Mouse (Mus musculus) testis, adult 10 weeks (tissue): Measurements from ENCODE around the gene Gimap5. TPM values are rescaled to one million over a fixed set of nuclear protein-coding genes. Genes with fewer than 3 reads are reported as not detected.

Source experiments
- polyA plus RNA-seq: library from polyadenylated mRNA; stranded (reverse); fragments of 350-450 nt; fragmentation: Illumina TruSeq; extraction: RNeasy Lipid Tissue Mini Kit (QIAGEN cat#74804); gene quantifications from one replicate; pipeline ENCODE4 v1.2.3, GENCODE M21; 2014; ENCODE audit warnings: low read depth, low replicate concordance

Gene Gimap5
- polyA plus RNA-seq = 0.28 TPM

DNA sequence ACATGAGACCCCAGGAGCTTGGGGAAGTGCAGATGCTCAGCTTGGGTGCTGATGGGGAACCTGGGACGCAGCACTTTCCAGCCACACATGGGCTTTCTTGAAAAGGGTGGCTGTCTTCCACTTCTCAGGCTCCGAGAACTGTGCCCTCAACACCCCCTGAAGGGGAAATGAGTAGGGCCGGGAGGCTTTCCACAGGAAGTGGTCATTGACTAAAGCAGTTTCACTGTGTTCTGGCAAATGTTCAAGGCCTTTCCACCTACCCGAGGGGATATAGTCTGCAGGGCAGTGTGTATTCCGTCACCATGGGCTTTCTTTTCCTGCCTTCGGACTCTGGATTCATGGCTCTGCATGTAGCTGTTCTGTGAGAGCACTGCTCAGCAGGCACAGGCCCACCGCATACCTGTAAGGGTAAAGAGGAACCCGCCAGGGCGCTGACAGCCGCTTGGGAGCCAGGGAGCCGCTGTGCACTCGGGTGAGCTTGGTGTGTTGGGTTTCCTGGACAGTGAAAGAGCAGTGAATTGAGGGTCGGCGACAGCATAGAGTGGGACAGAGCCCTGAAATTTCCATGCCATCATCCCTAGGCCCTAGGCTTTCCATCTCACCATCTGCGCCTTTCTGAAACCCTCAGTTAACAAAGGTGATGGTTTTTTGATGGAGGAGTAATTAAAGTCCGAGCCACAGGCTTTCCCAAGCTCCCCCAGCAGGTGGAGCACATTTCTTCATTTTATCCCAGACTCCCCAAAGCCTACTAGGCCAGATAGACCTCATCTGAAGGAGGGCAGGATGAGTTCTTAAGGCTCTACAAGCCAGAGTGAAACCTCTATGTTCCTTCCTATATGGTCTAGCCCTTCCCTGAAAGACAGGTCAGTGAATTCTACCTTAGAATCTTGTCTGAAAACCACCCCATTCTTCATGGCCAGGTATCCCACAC lies at the start of gene Gimap5:
Gene Gimap5 (plus strand): TSS at position 239 of the 931 bp plus-strand sequence.

DNA sequence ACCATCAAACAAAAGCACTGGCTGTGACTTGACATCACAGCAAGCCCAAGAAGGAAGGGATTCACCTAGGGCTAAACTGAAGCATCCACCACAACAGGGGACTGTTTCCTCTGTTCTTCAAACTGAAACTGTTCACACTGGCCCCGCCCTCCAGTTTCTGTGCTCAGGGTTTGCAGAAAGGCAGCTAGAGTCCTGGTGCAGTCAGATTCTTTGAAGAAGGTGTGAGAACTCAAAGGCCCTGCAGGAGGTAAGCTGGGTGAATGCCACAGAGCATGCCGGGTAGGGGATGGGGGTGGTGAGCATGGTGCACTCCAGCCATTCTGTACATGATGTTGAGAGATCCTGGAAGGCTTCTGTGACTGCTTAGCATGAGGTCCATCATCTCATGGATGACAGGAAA lies 27.5 kb upstream of the Gimap5 start, which contains the start of the genes Gm28053 and Gimap7:
Gene Gm28053 (plus strand): TSS at position 153 of the 400 bp plus-strand sequence.
Gene Gimap7 (plus strand): TSS at position 167 of the 400 bp plus-strand sequence.

DNA sequence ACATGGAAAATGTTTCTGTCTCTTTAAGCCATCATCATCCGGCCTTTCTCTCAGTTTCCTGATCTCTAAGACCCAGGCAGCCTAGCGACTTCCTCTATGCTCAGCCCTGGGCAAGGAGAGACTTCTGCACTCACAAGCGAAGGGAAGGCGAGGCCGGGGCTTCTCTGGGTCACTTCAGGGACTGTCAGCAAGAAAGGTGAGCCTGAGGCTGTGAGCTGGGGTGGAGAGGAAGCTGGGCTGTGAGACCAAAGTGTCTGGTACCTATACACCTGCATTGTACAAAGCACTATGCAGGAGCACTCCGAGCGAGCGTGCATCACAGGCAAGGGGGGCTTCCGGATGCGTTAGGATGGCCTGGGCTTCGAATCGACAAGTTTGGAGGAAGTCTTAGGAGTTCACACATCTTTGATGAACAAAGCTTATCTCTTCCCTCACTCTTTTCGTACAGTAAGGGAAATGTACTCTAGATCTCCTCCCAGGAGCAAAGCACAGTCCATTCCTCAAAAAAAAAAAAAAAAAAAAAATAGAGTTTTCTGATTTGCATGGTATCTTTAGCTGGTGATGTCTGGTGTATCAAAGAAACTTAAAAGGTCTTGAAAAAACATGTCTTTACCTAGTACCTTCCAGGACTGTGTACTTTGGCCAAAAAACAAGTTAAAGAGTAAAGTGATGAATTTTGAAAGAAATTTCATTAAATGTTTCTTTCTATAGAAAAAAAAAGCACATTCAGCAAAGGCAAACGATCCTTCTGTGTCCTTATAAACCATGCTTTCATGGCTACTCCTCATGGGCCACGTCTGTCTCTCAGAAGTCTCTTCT lies 6.8 kb upstream of the Gimap5 start, which contains the start of gene Gimap1:
Gene Gimap1 (plus strand): TSS at position 94 of the 819 bp plus-strand sequence.

DNA sequence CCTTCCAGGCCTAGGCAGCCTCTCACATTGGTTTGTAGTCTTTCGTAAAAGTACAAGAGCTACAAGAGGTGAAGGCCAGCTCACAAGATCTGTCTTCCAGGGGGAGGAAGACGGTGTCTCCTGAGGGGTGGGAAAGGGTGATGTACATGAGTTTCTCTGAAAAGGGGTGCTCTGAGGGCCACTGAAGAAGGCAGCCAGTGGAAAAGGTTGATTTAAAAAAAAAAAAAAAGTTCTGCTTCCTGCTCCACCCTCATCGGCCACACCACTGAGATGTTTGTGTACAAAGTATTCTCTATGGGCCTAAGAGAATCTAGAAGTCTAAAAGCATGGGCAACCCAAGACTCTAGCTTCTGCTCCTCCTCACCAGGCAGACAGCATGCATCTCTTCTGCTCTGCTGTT lies 24.7 kb downstream of the Gimap5 start, which contains the start of gene Gimap3:
Gene Gimap3 (minus strand): TSS at position 156 of the 400 bp plus-strand sequence.

Other genes with a start within 250 kb of the Gimap5 start
- gene Atp6v0e2, start 208.6 kb upstream of the Gimap5 start, polyA plus RNA-seq = 9.1 TPM
- gene Lrrc61, start 191.4 kb upstream of the Gimap5 start, polyA plus RNA-seq = 16.8 TPM
- 2.2 TPM for gene Rarres2, start 173.4 kb upstream of the Gimap5 start, polyA plus RNA-seq
- not detected for gene Gm45021, start 156.6 kb upstream of the Gimap5 start, polyA plus RNA-seq
- 3.5 TPM for gene Repin1, start 152.3 kb upstream of the Gimap5 start, polyA plus RNA-seq
- not detected for gene Gm44965, start 152.3 kb upstream of the Gimap5 start, polyA plus RNA-seq
- 0.14 TPM for gene Zfp775, start 144.1 kb upstream of the Gimap5 start, polyA plus RNA-seq
- gene AI854703, start 119.4 kb upstream of the Gimap5 start, polyA plus RNA-seq = 0.06 TPM
- 0.24 TPM for gene Gimap8, start 99.0 kb upstream of the Gimap5 start, polyA plus RNA-seq
- gene Gimap9, start 70.1 kb upstream of the Gimap5 start, polyA plus RNA-seq = 0.50 TPM
- gene Gimap4, start 61.6 kb upstream of the Gimap5 start, polyA plus RNA-seq = 2.3 TPM
- 1.6 TPM for gene Gimap6, start 38.0 kb upstream of the Gimap5 start, polyA plus RNA-seq
- gene Gm28053, start 27.6 kb upstream of the Gimap5 start, polyA plus RNA-seq = not detected
- gene Gimap7, start 27.6 kb upstream of the Gimap5 start, polyA plus RNA-seq = not detected
- not detected for gene Gimap1, start 7.1 kb upstream of the Gimap5 start, polyA plus RNA-seq
- 0.25 TPM for gene Gimap3, start 24.7 kb downstream of the Gimap5 start, polyA plus RNA-seq
- gene Tmem176a, start 94.7 kb downstream of the Gimap5 start, polyA plus RNA-seq = 14.7 TPM
- gene Tmem176b, start 95.3 kb downstream of the Gimap5 start, polyA plus RNA-seq = 7.9 TPM
- not detected for gene Aoc1, start 126.7 kb downstream of the Gimap5 start, polyA plus RNA-seq
- not detected for gene 1600015I10Rik, start 183.7 kb downstream of the Gimap5 start, polyA plus RNA-seq
- gene Doxl2, start 228.8 kb downstream of the Gimap5 start, polyA plus RNA-seq = not detected
- gene Svs1, start 240.7 kb downstream of the Gimap5 start, polyA plus RNA-seq = not detected